Mouse (Mus musculus) liver, embryonic 14.5 days (tissue): ENCODE results near the gene Nucb2. TPM values are rescaled to one million over a fixed set of nuclear protein-coding genes. Genes with fewer than 3 reads are reported as not detected.

ENCODE experiments used
- ATAC-seq: fragments of 200-750 bp; cut with Nextera tagmentation; 2 replicates; pipeline ENCODE4 v1.8.0; 2017; ENCODE audit warnings: moderate number of reproducible peaks, mild to moderate bottlenecking, moderate library complexity; ENCODE audit not compliant: insufficient read depth
- DNase-seq, 3 experiments: peaks; one replicate each; pipeline ENCODE4 v3.0.0-alpha.2; 2012 to 2013; ENCODE audit warnings: low read depth in 3 of 3, low spot score in 3 of 3
- H3K27ac ChIP-seq: fragments of 300-500 bp; sonication (generic); 2 replicates; pipeline ENCODE4 v1.5.1; 2014; ENCODE audit warnings: moderate library complexity, mild to moderate bottlenecking, control low read depth, inconsistent platforms
- H3K27me3 ChIP-seq: fragments of 300-500 bp; sonication (generic); 2 replicates; pipeline ENCODE4 v1.6.1; 2014; ENCODE audit warnings: mild to moderate bottlenecking, low read length, moderate library complexity; ENCODE audit not compliant: control insufficient read depth, insufficient read depth
- H3K36me3 ChIP-seq: fragments of 300-500 bp; sonication (generic); replicated peaks from 2 replicates; pipeline ENCODE4 v1.6.1; 2014; ENCODE audit warnings: low read depth; ENCODE audit not compliant: control insufficient read depth, insufficient read depth
- H3K4me1 ChIP-seq, 2 experiments: fragments of 200-500 bp in 1 of 2; fragments of 300-500 bp in 1 of 2; sonication (generic) in 1 of 2; replicated peaks; 2 replicates each; pipeline ENCODE4 v1.6.1; 2012 to 2014; ENCODE audit warnings: antibody characterized with exemption in 1 of 2, inconsistent platforms in 1 of 2, low read length in 1 of 2; ENCODE audit not compliant: control insufficient read depth in 2 of 2, insufficient read depth in 2 of 2
- H3K4me2 ChIP-seq: fragments of 300-500 bp; sonication (generic); 2 replicates; pipeline ENCODE4 v1.6.1; 2014; ENCODE audit warnings: low read depth, mild to moderate bottlenecking, control low read depth, moderate library complexity
- H3K4me3 ChIP-seq, 2 experiments: fragments of 200-500 bp in 1 of 2; fragments of 300-500 bp in 1 of 2; sonication (generic) in 1 of 2; 2 replicates each; pipeline ENCODE4 v1.5.1; 2012 to 2014; ENCODE audit warnings: low read depth in 2 of 2, low read length in 2 of 2, mild to moderate bottlenecking in 2 of 2, control low read depth in 1 of 2, inconsistent platforms in 1 of 2, moderate library complexity in 1 of 2; ENCODE audit not compliant: insufficient read depth in 1 of 2
- H3K9ac ChIP-seq: fragments of 300-500 bp; sonication (generic); replicated peaks from 2 replicates; pipeline ENCODE4 v1.6.1; 2014; ENCODE audit warnings: mild to moderate bottlenecking, control low read depth, moderate library complexity
- H3K9me3 ChIP-seq: fragments of 300-500 bp; sonication (generic); 2 replicates; pipeline ENCODE4 v1.6.1; 2016; ENCODE audit warnings: low read length, mixed read lengths; ENCODE audit not compliant: control insufficient read depth
- CTCF ChIP-seq: IDR thresholded peaks from 2 replicates; pipeline ENCODE4 v1.5.1; 2016; ENCODE audit warnings: antibody characterized with exemption, low read depth, control low read depth
- EP300 ChIP-seq: IDR thresholded peaks from 2 replicates; pipeline ENCODE4 v1.6.1; 2016; ENCODE audit warnings: antibody characterized with exemption, low read depth
- WGBS: fragments of 180-500 bp; shearing (Covaris S2); extraction: QIAGEN DNeasy Blood & Tissue Kit; methylation state at CpG from one replicate; pipeline ENCODE4 v1.1.7; 2014; ENCODE audit not compliant: insufficient replicate concordance; 5-methylcytosine and 5-hydroxymethylcytosine counted together
- polyA plus RNA-seq, 2 experiments: library from polyadenylated mRNA; depleted of rRNA in 1 of 2; stranded (reverse) in 1 of 2; unstranded in 1 of 2; fragments of >200 nt; fragmentation: Nextera tagmentation in 1 of 2; extraction: Ambion mirVana in 1 of 2; gene quantifications; 2 replicates each; pipeline versions ENCODE4 v1.2.1 to v1.2.3; 2012 to 2014

The Nucb2 gene
- polyA plus RNA-seq, 2 experiments: 2.2 to 3.1 TPM

GRCm38 (mm10) chr7:116475836-116476235 lies 28.3 kb upstream of the Nucb2 start:
- Histone ChIP-seq H3K4me1 (no peaks in the 10 kb centered on the region), H3K27ac (no peak overlapping the region), H3K9ac (no peak overlapping the region), H3K4me3 (no peak overlapping the region), H3K27me3 (no peaks in the 10 kb centered on the region), H3K9me3 (no peaks in the 10 kb centered on the region), H3K4me2 (no peak overlapping the region), H3K36me3 (no peaks in the 10 kb centered on the region)
- DNase-seq (no peak), ATAC-seq (no peak)
- TF ChIP-seq CTCF (no peak), EP300 (no peak)

- DNase-seq: no peak
- Histone ChIP-seq H3K9ac (no peak overlapping the region), H3K4me2 (no peak overlapping the region), H3K36me3 (no peaks in the 10 kb centered on the region), H3K27me3 (no peaks in the 10 kb centered on the region), H3K27ac (no peak overlapping the region), H3K4me3 (no peak overlapping the region), H3K4me1 (no peaks in the 10 kb centered on the region), H3K9me3 (no peaks in the 10 kb centered on the region)
- WGBS: 27% methylated on average over 5 of the region's 5 CpGs
- no peak for ATAC-seq
- no peak for TF ChIP-seq EP300
Measured at GRCm38 (mm10) chr7:116476264-116476663, 27.9 kb upstream of the Nucb2 start.

- no peaks in the 10 kb centered on the region for H3K4me1 ChIP-seq
- DNase-seq: no peak
- no peak overlapping the region for H3K27ac ChIP-seq
- TF ChIP-seq EP300 (no peak), CTCF (no peak)
- H3K4me3 ChIP-seq: no peak overlapping the region
- H3K36me3 ChIP-seq: no peaks in the 10 kb centered on the region
- H3K27me3 ChIP-seq: no peaks in the 10 kb centered on the region; the same call in 1 of the 2 replicates
- H3K4me2 ChIP-seq: no peak overlapping the region
- H3K9me3 ChIP-seq: no peaks in the 10 kb centered on the region
- 0% methylated on average over 1 of the region's 1 CpGs for WGBS
- H3K9ac ChIP-seq: no peak overlapping the region
- no peak for ATAC-seq
Measured at GRCm38 (mm10) chr7:116483106-116483505, 21.1 kb upstream of the Nucb2 start.

- no peaks in the 10 kb centered on the region for H3K9me3 ChIP-seq
- no peak for TF ChIP-seq CTCF
- no peak for TF ChIP-seq EP300
- H3K36me3 ChIP-seq: no peaks in the 10 kb centered on the region
- no peaks in the 10 kb centered on the region for H3K4me1 ChIP-seq
- WGBS: 46% methylated on average over 5 of the region's 5 CpGs
- no peak for ATAC-seq
- DNase-seq: no peak
- H3K27me3 ChIP-seq: no peaks in the 10 kb centered on the region; the same call in 1 of the 2 replicates
- no peak overlapping the region for H3K4me3 ChIP-seq
- no peak overlapping the region for H3K27ac ChIP-seq
- H3K4me2 ChIP-seq: no peak overlapping the region
- H3K9ac ChIP-seq: no peak overlapping the region
Measured at GRCm38 (mm10) chr7:116483782-116484181, 20.4 kb upstream of the Nucb2 start.

GRCm38 (mm10) chr7:116484213-116484612 lies 20.0 kb upstream of the Nucb2 start:
- H3K4me2 ChIP-seq: no peak overlapping the region
- no peak overlapping the region for H3K9ac ChIP-seq
- no peaks in the 10 kb centered on the region for H3K36me3 ChIP-seq
- no peaks in the 10 kb centered on the region; the same call in 1 of the 2 replicates for H3K27me3 ChIP-seq
- ATAC-seq (no peak), DNase-seq (no peak)
- WGBS: 10% methylated on average over 5 of the region's 5 CpGs
- no peak overlapping the region for H3K4me3 ChIP-seq
- H3K9me3 ChIP-seq: no peaks in the 10 kb centered on the region
- TF ChIP-seq CTCF (no peak), EP300 (no peak)
- H3K4me1 ChIP-seq: no peaks in the 10 kb centered on the region
- H3K27ac ChIP-seq: no peak overlapping the region

GRCm38 (mm10) chr7:116485062-116485601 lies 19.0 kb upstream of the Nucb2 start:
- WGBS: 47% methylated on average over 1 of the region's 1 CpGs
- TF ChIP-seq CTCF (no peak), EP300 (no peak)
- H3K9ac ChIP-seq: no peak overlapping the region
- no peak overlapping the region for H3K4me3 ChIP-seq
- ATAC-seq (no peak), DNase-seq (no peak)
- no peaks in the 10 kb centered on the region for H3K9me3 ChIP-seq
- no peaks in the 10 kb centered on the region for H3K4me1 ChIP-seq
- H3K27me3 ChIP-seq: no peaks in the 10 kb centered on the region; the same call in 1 of the 2 replicates
- no peak overlapping the region for H3K4me2 ChIP-seq
- H3K36me3 ChIP-seq: no peaks in the 10 kb centered on the region
- H3K27ac ChIP-seq: no peak overlapping the region
